Mouse (Mus musculus): ENCODE measurements at regions not wholly inside any gene's neighbourhood (a gene's known extent, or its start where the extent isn't known, plus 50 kb on each side); places are given as distances from the start of the nearest gene placed in this dataset.

- in situ Hi-C loops (cut with MboI; ENCODE audit: low sequenced_read_pairs): no loop called here
Observed at GRCm38 (mm10) chr14:9492228-9492627, 826.2 kb upstream of the 4930452B06Rik start.

DNA sequence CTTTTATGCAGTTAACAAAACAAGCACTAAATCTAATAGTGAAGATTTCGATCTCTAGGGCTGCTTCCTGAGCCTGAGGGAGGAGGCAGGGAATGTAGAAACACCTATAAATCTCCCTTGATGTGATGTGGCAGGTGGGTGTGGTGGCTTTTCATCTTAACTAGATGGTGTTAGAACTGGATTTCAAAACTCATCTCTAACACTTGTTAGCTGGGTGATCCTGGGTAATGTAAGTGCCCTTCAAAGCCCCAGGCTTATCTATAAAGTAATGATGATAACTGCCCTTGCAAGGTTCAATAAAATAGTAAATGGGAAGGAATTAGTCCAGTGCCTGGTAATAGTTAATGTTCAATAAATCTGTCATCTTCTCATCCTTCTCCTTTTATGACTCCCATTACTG is 822.5 kb upstream of the 4930452B06Rik start:
- in situ Hi-C loops (cut with MboI; ENCODE audit: low sequenced_read_pairs): no loop called here

DNA sequence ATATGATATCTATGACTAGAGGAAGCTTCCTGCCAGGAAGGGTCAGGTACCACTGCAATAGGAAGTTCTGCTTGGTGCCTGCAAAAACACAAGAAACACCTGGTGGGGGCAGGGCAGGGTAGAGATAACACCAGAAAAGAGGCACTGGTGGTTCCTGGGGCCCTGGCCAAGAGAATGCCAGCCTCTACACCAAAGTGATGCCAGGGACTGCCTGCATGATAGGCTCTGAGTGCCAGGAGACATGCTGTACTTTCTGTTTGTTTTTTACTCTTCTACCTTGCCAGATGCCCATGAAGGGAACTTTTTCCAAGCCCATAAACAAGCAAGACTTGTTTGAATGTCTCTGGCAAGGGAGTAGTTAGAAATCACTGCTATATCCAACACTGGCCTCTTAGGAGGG is 812.9 kb upstream of the 4930452B06Rik start:
- in situ Hi-C loops (cut with MboI; ENCODE audit: low sequenced_read_pairs): no loop called here

- in situ Hi-C loops (cut with MboI; ENCODE audit: low sequenced_read_pairs): no loop called here
Observed at GRCm38 (mm10) chr14:9475169-9475568, 809.1 kb upstream of the 4930452B06Rik start.

- in situ Hi-C loops (cut with MboI; ENCODE audit: low sequenced_read_pairs): no loop called here
Observed at GRCm38 (mm10) chr14:9469686-9470085, 803.6 kb upstream of the 4930452B06Rik start.

- in situ Hi-C loops (cut with MboI; ENCODE audit: low sequenced_read_pairs): no loop called here
Observed at GRCm38 (mm10) chr14:9468654-9469053, 802.6 kb upstream of the 4930452B06Rik start.

DNA sequence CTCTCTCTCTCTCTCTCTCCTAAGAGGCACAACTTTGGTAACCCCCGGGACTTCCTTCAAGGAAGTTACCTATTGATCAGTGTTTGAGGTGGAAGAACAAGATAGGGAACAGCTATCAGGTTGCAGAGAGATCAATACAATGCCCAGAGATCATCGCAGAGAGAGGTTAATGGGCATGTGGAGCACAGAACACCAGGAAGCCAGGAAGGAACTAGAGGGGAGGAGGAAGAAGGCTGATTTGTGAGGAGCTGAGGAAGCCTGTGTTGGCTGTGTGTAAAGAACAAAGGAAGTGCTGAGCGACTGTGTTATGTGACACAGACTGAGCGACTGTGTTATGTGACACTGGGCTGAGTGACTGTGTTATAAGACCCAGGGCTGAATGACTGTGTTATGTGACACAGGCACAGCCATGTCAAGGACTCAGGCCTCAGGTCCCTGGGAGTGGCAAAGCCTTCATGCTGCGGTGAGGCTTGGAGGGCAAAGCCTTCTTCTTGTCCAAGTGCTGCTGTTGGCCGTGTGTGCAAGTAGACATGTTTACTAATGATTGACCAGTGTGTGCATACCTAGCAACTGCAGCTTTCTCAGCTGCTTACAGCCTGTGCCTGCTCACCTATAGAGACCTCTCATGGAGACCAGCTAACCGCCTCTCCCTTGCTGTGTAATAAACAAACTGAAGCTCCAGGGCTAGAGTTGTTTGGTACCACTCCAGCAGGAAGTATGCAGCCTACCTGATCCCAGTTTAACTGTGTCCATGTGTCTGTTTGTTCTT is 801.8 kb upstream of the 4930452B06Rik start:
- in situ Hi-C loops (cut with MboI; ENCODE audit: low sequenced_read_pairs): no loop called here

GRCm38 (mm10) chr14:9460006-9460405 is 794.0 kb upstream of the 4930452B06Rik start:
- in situ Hi-C loops (cut with MboI; ENCODE audit: low sequenced_read_pairs): no loop called here

DNA sequence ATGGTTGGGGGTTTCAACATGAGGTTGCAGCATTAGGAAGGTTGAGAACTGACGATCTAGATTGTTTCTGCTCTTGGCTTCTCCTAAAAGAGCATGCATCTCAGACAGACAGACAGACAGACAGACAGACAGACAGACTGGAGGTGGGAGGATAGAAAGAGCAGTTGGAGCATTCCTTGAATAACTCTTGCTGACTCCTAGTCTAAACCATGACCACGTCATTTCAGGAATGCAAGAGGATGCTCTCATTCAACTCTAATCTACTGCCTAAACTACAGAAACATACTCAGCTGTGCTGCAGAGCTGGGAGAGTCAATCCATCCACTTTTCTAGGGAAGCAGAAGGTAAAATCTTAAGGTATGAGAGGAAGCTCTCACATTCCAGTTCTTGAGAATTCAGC is 792.8 kb upstream of the 4930452B06Rik start:
- in situ Hi-C loops (cut with MboI; ENCODE audit: low sequenced_read_pairs): no loop called here

DNA sequence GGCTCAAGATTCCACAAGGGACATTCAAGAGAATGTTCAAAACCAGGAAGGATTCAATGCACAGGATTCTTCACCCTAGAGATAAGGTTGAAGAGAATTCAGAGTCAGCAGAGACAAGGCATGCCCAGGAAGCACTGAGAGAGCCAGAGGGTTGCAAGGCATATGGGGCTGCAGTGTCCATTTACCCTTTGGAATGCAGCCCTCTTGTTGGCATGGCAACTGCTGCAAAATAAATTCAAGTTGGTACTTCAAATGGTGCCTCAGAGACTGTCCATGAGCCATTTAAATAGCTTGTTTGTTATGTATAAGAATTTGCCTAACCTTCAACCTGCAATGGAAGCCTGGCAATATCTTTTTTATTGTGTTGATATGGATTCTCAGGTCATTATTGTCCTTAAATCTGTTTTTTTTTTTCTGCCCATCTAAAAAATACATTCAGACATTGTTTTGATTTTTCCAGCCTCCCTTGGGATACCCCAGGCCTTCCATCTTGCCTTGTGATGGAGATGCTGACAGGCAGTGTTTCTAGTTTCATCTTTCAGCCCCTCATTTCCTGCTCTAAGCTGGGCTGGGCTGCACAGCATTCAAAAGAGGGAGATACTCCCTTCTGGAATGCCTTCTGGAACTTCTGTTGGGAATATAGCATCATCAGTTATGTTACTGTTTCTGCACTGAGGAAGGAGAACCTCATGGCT is 791.9 kb upstream of the 4930452B06Rik start:
- in situ Hi-C loops (cut with MboI; ENCODE audit: low sequenced_read_pairs): no loop called here

GRCm38 (mm10) chr14:9455986-9456385 is 789.9 kb upstream of the 4930452B06Rik start:
- in situ Hi-C loops (cut with MboI; ENCODE audit: low sequenced_read_pairs): no loop called here

DNA sequence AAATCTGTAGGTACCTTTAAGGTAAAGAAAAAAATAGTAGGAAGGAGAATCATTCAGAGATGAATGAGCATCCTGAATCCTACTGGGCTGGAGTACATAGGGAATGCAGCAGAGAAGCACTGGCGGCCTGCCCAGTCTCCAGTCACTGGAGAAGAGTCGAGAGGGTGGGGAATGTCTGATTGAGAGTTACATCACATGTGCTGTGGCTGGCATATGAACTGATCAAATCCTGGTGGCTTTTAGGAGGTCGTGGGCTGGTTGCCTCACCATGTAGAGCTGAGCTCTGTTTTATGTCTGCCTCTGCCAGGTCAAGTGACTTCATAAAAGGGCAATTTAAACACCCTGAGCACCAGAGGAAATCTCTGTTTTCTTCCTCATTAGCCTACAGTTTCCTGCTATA is 783.9 kb upstream of the 4930452B06Rik start:
- in situ Hi-C loops (cut with MboI; ENCODE audit: low sequenced_read_pairs): no loop called here

GRCm38 (mm10) chr14:9437896-9438295 is 771.9 kb upstream of the 4930452B06Rik start:
- in situ Hi-C loops (cut with MboI; ENCODE audit: low sequenced_read_pairs): no loop called here

GRCm38 (mm10) chr14:9435136-9435535 is 769.1 kb upstream of the 4930452B06Rik start:
- in situ Hi-C loops (cut with MboI; ENCODE audit: low sequenced_read_pairs): no loop called here

GRCm38 (mm10) chr14:9433081-9433590 is 767.1 kb upstream of the 4930452B06Rik start:
- in situ Hi-C loops (cut with MboI; ENCODE audit: low sequenced_read_pairs): no loop called here

DNA sequence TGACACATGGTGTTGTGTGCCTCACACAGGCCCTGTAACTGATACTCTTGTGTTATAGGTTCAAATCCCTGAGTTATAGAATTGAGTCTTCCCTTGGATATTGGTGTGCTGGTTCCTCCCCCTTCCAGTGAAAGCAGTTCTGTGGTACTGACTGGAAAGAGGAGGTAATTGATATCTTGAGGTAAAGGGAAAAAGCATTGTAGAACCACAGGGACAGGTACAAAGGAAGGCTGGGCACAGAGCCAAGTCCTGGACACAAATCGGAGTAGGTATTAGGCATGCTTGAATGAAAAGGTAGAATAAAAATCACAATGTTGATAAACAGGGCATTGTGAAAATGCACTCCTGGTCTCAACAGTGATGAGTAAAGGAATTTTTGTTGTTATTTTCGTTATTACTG is 765.8 kb upstream of the 4930452B06Rik start:
- in situ Hi-C loops (cut with MboI; ENCODE audit: low sequenced_read_pairs): no loop called here

DNA sequence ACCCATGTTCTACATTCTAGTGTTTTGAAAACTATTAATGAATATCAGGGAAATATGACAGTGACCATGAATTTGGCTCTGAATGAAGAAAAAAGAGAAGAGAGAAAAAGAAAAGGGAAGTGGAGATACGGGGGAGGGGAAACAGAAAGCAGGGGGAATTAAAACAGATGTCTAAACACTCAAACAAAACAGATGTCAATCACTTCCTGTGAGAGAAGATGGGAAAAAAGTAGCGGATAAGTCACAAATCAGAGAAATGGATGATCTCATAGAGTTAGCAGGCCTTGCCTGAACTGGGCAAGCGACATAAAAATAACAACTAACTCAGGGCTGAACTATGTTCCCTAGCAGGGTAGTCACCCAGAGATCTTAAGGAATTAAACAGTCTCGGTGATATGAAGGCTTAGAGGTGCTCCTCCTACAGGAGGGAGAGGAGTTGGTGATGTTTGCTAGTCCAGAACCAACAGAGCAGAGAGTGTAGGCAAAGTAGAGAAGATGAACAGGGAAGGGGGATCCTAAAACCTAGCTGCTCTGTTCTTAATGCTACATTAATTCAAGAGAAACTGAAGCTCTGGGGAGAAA is 745.9 kb upstream of the 4930452B06Rik start:
- in situ Hi-C loops (cut with MboI; ENCODE audit: low sequenced_read_pairs): no loop called here

- in situ Hi-C loops (cut with MboI; ENCODE audit: low sequenced_read_pairs): no loop called here
Observed at GRCm38 (mm10) chr14:9403688-9404087, 737.6 kb upstream of the 4930452B06Rik start.

- in situ Hi-C loops (cut with MboI; ENCODE audit: low sequenced_read_pairs): no loop called here
Observed at GRCm38 (mm10) chr14:9400861-9401260, 734.8 kb upstream of the 4930452B06Rik start.

GRCm38 (mm10) chr14:9393271-9393771 is 727.3 kb upstream of the 4930452B06Rik start:
- in situ Hi-C loops (cut with MboI; ENCODE audit: low sequenced_read_pairs): loop anchor here (25.0 kb wide), 1 partner anchor 619 kb away; no protein-coding TSS in a partner anchor

GRCm38 (mm10) chr14:9389878-9390536 is 724.0 kb upstream of the 4930452B06Rik start:
- in situ Hi-C loops (cut with MboI; ENCODE audit: low sequenced_read_pairs): loop anchor here (25.0 kb wide), 1 partner anchor 622 kb away; no protein-coding TSS in a partner anchor
